Mouse (Mus musculus) C2C12 (cell line): ENCODE measurements at regions not wholly inside any gene's neighbourhood (a gene's known extent, or its start where the extent isn't known, plus 50 kb on each side); places are given as distances from the start of the nearest gene placed in this dataset.

Experiments
- CTCF ChIP-seq: IDR thresholded peaks from one replicate; pipeline ENCODE4 v1.5.1; 2011; ENCODE audit not compliant: control insufficient read depth, insufficient read depth, insufficient read length
- MAX ChIP-seq: IDR thresholded peaks from one replicate; pipeline ENCODE4 v1.6.1; 2011; ENCODE audit warnings: mild to moderate bottlenecking, control low read depth
- MYOD1 ChIP-seq: IDR thresholded peaks from one replicate; pipeline ENCODE4 v1.6.1; 2011; ENCODE audit warnings: low read depth; ENCODE audit not compliant: control insufficient read depth, insufficient read length

GRCm38 (mm10) chr17:4214970-4215369 is 518.9 kb upstream of the Nox3 start:
- TF ChIP-seq CTCF (no peak), MAX (no peak), MYOD1 (no peak)
